Mouse (Mus musculus): ENCODE measurements around the gene Mageb5.
"Not testable (repeated sequence)": the region's sequence is repeated elsewhere in the genome, so short reads cannot be mapped to it uniquely, and the experiment has no call there.

Gene Mageb5

GRCm38 (mm10) chrX:91782918-91783317 is at the start of gene Mageb5:
Gene Mageb5 (minus strand): TSS chrX:91783018.
- DNase-seq (ENCODE audit: low read depth in 1 of 2, low spot score in 2 of 2) = not testable (repeated sequence)

- not testable (repeated sequence) for DNase-seq (ENCODE audit: low read depth in 1 of 2, low spot score in 2 of 2)
Measured at GRCm38 (mm10) chrX:91759591-91760226, 23.1 kb downstream of the Mageb5 start.

Measured in monocyte, adult 2 months (primary cell).